ENCODE assay signal across 11 mouse cellular contexts in the genomic region with DNA sequence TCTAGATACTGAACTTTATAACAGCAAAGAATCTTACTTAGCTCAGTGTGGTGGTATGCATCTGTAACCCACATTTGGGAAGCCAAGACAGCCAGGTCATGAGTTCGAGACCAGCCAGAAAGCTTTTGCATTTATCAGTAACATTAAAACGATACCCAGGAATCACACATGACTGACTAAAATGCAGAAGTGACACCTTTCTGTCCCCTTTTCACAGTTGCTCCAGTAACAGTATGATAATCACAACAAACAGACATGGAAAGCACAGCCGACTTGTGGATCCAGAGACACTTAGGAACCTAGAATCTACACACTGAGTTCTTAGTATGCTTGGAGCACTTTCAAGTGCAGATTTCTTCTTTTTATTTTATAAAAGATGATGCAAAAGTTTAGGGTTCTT.
"Had no signal": no experiment of that assay in that cellular context is flagged by ENCODE, and none has a peak within 500 bp of the region (broad histone marks: within the 10 kb centered on the region; RNA-seq: fewer than 3 reads in every experiment).

No protein-coding gene starts in this region.

- H3K27ac ChIP-seq: left cerebral cortex, adult 2 months; limb, embryonic 10.5 days; liver, embryonic 15.5 days; midbrain, embryonic 13.5 days had no signal

- H3K9ac ChIP-seq: liver, embryonic 15.5 days; midbrain, embryonic 13.5 days had no signal

- H3K9me3 ChIP-seq: limb, embryonic 10.5 days; liver, embryonic 15.5 days; midbrain, embryonic 13.5 days had no signal

- H3K4me2 ChIP-seq: liver, embryonic 11.5 days; liver, embryonic 15.5 days; midbrain, embryonic 13.5 days had no signal

- H3K36me3 ChIP-seq: liver, embryonic 15.5 days had no signal

- H3K4me3 ChIP-seq: left cerebral cortex, adult 2 months; limb, embryonic 10.5 days; liver, embryonic 15.5 days; midbrain, embryonic 13.5 days had no signal

- ATAC-seq: lung, postnatal 0 days; midbrain, embryonic 13.5 days had no signal

- H3K4me1 ChIP-seq: liver, embryonic 15.5 days; midbrain, embryonic 13.5 days had no signal

- H3K27me3 ChIP-seq: liver, embryonic 15.5 days; midbrain, embryonic 13.5 days had no signal

- DNase-seq: kidney, postnatal 14 days; lung, adult 2 months; lung, postnatal 36 days; right cerebral cortex, postnatal 14 days; thymus, postnatal 36 days had no signal
